Mouse (Mus musculus) neural tube, embryonic 11.5 days (tissue): ENCODE results near the gene Tdpoz3. TPM values are rescaled to one million over a fixed set of nuclear protein-coding genes. Genes with fewer than 3 reads are reported as not detected.
"Not testable (repeated sequence)": the region's sequence is repeated elsewhere in the genome, so short reads cannot be mapped to it uniquely, and the experiment has no call there.

Experiments
- ATAC-seq: fragments of 200-750 bp; cut with Nextera tagmentation; 2 replicates; pipeline ENCODE4 v1.8.0; 2017; ENCODE audit warnings: moderate number of reproducible peaks, mild to moderate bottlenecking, moderate TSS enrichment, moderate library complexity; ENCODE audit not compliant: insufficient read depth, low FRiP score, low TSS enrichment
- DNase-seq: peaks from one replicate; pipeline ENCODE4 v3.0.0-alpha.2; 2015; ENCODE audit warnings: low spot score
- H3K27ac ChIP-seq: fragments of 300-500 bp; sonication (generic); 2 replicates; pipeline ENCODE4 v1.5.1; 2014; ENCODE audit warnings: low read depth, mild to moderate bottlenecking, low read length
- H3K27me3 ChIP-seq: fragments of 300-500 bp; sonication (generic); 2 replicates; pipeline ENCODE4 v1.6.1; 2014; ENCODE audit warnings: mild to moderate bottlenecking, low read length, mixed read lengths; ENCODE audit not compliant: control insufficient read depth, insufficient read depth
- H3K36me3 ChIP-seq: fragments of 300-500 bp; sonication (generic); 2 replicates; pipeline ENCODE4 v1.6.1; 2014; ENCODE audit warnings: mild to moderate bottlenecking, low read length, moderate library complexity, mixed read lengths; ENCODE audit not compliant: control insufficient read depth, insufficient read depth
- H3K4me1 ChIP-seq: fragments of 300-500 bp; sonication (generic); 2 replicates; pipeline ENCODE4 v1.6.1; 2014; ENCODE audit warnings: low read length, mixed read lengths; ENCODE audit not compliant: control insufficient read depth, insufficient read depth
- H3K4me2 ChIP-seq: fragments of 300-500 bp; sonication (generic); 2 replicates; pipeline ENCODE4 v1.6.1; 2014; ENCODE audit warnings: low read depth, mild to moderate bottlenecking, moderate library complexity
- H3K4me3 ChIP-seq: fragments of 300-500 bp; sonication (generic); 2 replicates; pipeline ENCODE4 v1.5.1; 2014; ENCODE audit warnings: low read depth, low read length
- H3K9ac ChIP-seq: fragments of 300-500 bp; sonication (generic); 2 replicates; pipeline ENCODE4 v1.6.1; 2014; ENCODE audit warnings: mild to moderate bottlenecking, low read length
- H3K9me3 ChIP-seq: fragments of 300-500 bp; sonication (generic); 2 replicates; pipeline ENCODE4 v1.6.1; 2016; ENCODE audit warnings: low read length; ENCODE audit not compliant: control insufficient read depth
- WGBS: fragments of 180-500 bp; shearing (Covaris S2); extraction: QIAGEN DNeasy Blood & Tissue Kit; methylation state at CpG from one replicate; pipeline ENCODE4 v1.1.7; 2014; 5-methylcytosine and 5-hydroxymethylcytosine counted together
- polyA plus RNA-seq: library from polyadenylated mRNA; unstranded; fragments of >200 nt; fragmentation: Nextera tagmentation; extraction: Ambion mirVana; gene quantifications from 2 replicates; pipeline ENCODE4 v1.2.1, GENCODE M21; 2014

Gene Tdpoz3
- polyA plus RNA-seq, result not detected in 2 replicates

DNA sequence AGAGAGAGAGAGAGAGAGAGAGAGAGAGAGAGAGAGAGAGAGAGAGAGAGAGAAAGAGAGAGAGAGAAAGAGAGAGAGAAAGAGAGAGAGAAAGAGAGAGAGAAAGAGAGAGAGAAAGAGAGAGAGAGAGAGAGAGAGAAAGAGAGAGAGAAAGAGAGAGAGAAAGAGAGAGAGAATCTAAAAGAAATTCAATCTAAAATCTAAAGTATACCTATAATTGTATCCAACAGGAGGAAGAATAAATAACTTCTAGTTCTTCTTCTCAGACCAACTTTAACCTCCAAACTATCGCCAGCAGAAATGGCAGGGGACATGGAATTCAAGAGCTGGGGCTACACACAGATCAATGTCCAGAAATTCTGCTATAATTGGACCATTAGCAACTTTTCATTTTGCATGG, at the start of gene Tdpoz3:
Tdpoz3 (plus strand) TSS at position 301 of the 400 bp plus-strand sequence.
- H3K9me3 ChIP-seq, H3K9ac ChIP-seq: not testable (repeated sequence)
- WGBS, result 81% methylated on average over 1 of the region's 1 CpGs

GRCm38 (mm10) chr3:93796098-93796497, 29.7 kb upstream of the Tdpoz3 start, which contains the start of gene Tdpoz4:
Tdpoz4 (plus strand) TSS chr3:93796398.
- H3K4me3 ChIP-seq, H3K9ac ChIP-seq, H3K36me3 ChIP-seq, H3K4me2 ChIP-seq, H3K27ac ChIP-seq, ATAC-seq, DNase-seq, H3K9me3 ChIP-seq, H3K4me1 ChIP-seq, H3K27me3 ChIP-seq: not testable (repeated sequence)

More for the DNA sequence above, at the start of gene Tdpoz3:
- ATAC-seq, H3K27ac ChIP-seq, H3K4me3 ChIP-seq, H3K36me3 ChIP-seq, DNase-seq, H3K4me2 ChIP-seq, H3K27me3 ChIP-seq, H3K4me1 ChIP-seq: not testable (repeated sequence)

DNA sequence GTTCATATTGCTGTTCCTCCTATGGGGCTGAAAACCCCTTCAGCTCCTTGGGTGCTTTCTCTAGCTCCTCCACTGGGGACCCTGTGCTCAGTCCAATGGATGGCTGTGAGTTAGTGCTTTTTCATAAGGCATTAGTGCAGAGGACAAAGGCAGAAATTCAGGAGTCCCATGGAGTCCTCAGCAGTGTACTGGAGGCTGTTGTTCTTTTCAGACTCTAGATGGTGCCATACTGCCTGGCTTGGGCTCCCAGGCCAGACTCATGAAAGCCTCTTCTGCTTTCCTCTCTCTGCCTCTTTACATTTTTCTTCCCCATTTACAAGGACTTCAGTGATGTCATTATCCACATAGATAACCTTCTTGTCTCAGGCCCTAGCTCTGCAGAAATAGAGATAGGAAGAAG, 12.5 kb upstream of the Tdpoz3 start:
- not testable (repeated sequence) for H3K27ac ChIP-seq

DNA sequence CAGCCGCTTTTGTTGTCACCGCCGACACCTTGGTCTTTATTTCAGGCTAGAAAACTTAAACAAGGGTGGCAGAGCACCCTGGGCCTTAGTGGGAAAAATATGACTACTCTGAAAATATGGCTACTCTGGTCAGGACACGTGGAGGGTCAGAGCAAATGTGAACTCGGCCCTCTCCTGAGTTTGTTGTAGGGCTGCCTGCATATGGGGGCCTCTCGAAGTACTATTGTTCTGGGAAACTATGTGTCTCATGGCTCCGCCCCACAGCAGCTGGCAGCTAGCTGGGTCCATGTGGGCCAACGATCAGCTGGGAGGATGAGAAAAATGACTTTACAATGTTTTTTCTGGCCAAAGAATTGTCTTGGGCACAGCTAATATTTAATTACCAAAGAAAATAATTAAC, 33.1 kb downstream of the Tdpoz3 start:
- H3K9me3 ChIP-seq, DNase-seq, H3K36me3 ChIP-seq, H3K4me1 ChIP-seq, H3K4me3 ChIP-seq, H3K27ac ChIP-seq, H3K27me3 ChIP-seq, H3K9ac ChIP-seq, ATAC-seq, H3K4me2 ChIP-seq: not testable (repeated sequence)
- 68% methylated on average over 8 of the region's 8 CpGs for WGBS

More for the DNA sequence above, 12.5 kb upstream of the Tdpoz3 start:
- H3K4me1 ChIP-seq, H3K9me3 ChIP-seq, H3K9ac ChIP-seq, H3K4me3 ChIP-seq, H3K4me2 ChIP-seq, DNase-seq, H3K27me3 ChIP-seq, ATAC-seq, H3K36me3 ChIP-seq: not testable (repeated sequence)

GRCm38 (mm10) chr3:93870635-93871034, 44.8 kb downstream of the Tdpoz3 start:
- H3K27me3 ChIP-seq, DNase-seq, H3K36me3 ChIP-seq, H3K9me3 ChIP-seq, H3K4me1 ChIP-seq, H3K4me3 ChIP-seq, ATAC-seq, H3K27ac ChIP-seq, H3K4me2 ChIP-seq, H3K9ac ChIP-seq: not testable (repeated sequence)
- 81% methylated on average over 7 of the region's 8 CpGs for WGBS

Other genes starting within 250 kb of the Tdpoz3 start
- not detected in 2 replicates for gene Tdpoz2, start 173.3 kb upstream of the Tdpoz3 start, polyA plus RNA-seq
- gene Tdpoz1, start 149.7 kb upstream of the Tdpoz3 start, polyA plus RNA-seq, result not detected in 2 replicates
- not detected in 2 replicates for gene Gm37596, start 132.9 kb upstream of the Tdpoz3 start, polyA plus RNA-seq
- gene Gm5773, start 53.0 kb upstream of the Tdpoz3 start, polyA plus RNA-seq, result not detected in 2 replicates
- not detected in 2 replicates for gene Tdpoz4, start 29.6 kb upstream of the Tdpoz3 start, polyA plus RNA-seq
- gene Gm9117, start 117.5 kb downstream of the Tdpoz3 start, polyA plus RNA-seq, result not detected in 2 replicates
- not detected in 2 replicates for gene Tdpoz5, start 135.3 kb downstream of the Tdpoz3 start, polyA plus RNA-seq
- not detected in 2 replicates for gene Gm9125, start 228.9 kb downstream of the Tdpoz3 start, polyA plus RNA-seq
- gene Gm10697, start 246.6 kb downstream of the Tdpoz3 start, polyA plus RNA-seq, result not detected in 2 replicates